Mouse (Mus musculus) G1E (cell line): ENCODE data around the gene Apoa5.

Experiments used
- CTCF ChIP-seq: IDR thresholded peaks from 2 replicates; pipeline ENCODE4 v1.5.1; 2012; ENCODE audit warnings: low read depth, low read length, inconsistent platforms, mixed read lengths
- GATA1 ChIP-seq: IDR thresholded peaks from 2 replicates; pipeline ENCODE4 v1.6.1; 2012; ENCODE audit warnings: borderline replicate concordance, low read length, inconsistent platforms, mixed read lengths
- TAL1 ChIP-seq: conservative IDR thresholded peaks from 2 replicates; pipeline ENCODE4 v1.6.1; 2012; ENCODE audit warnings: low read depth, low read length, inconsistent platforms, mixed read lengths

- no peak for TF ChIP-seq CTCF
- no peak for TF ChIP-seq TAL1
- TF ChIP-seq GATA1 = no peak
Measured at GRCm38 (mm10) chr9:46235596-46235648, 33.0 kb upstream of the Apoa5 start, which contains the start of gene Apoc3.
